Mouse (Mus musculus) cerebellum, adult 2 months (tissue): ENCODE data around the gene Xpnpep1.

Experiments
- CTCF ChIP-seq: fragments of 200-500 bp; IDR thresholded peaks from 2 replicates; pipeline ENCODE4 v1.5.1; 2011; ENCODE audit warnings: low read depth, mild to moderate bottlenecking, control low read depth, low read length, moderate library complexity, borderline replicate concordance; ENCODE audit not compliant: insufficient read depth
- POLR2A ChIP-seq: fragments of 200-500 bp; IDR thresholded peaks from 2 replicates; pipeline ENCODE4 v1.6.1; 2011; ENCODE audit warnings: low read length, control low read depth, borderline replicate concordance; ENCODE audit not compliant: insufficient read depth

GRCm38 (mm10) chr19:53080026-53080425 lies 40.0 kb upstream of the Xpnpep1 start:
- no peak for TF ChIP-seq CTCF
- TF ChIP-seq POLR2A: no peak
